Mouse (Mus musculus) heart, embryonic 15.5 days (tissue): Measurements from ENCODE around the gene Wdr46. TPM values are rescaled to one million over a fixed set of nuclear protein-coding genes. Genes with fewer than 3 reads are reported as not detected.
"Not testable (repeated sequence)": the region's sequence is repeated elsewhere in the genome, so short reads cannot be mapped to it uniquely, and the experiment has no call there.

Source experiments
- ATAC-seq: fragments of 200-750 bp; cut with Nextera tagmentation; replicated peaks from 2 replicates; pipeline ENCODE4 v1.8.0; 2017; ENCODE audit warnings: low read depth, moderate TSS enrichment; ENCODE audit not compliant: insufficient number of reproducible peaks, insufficient read depth, low FRiP score
- H3K27ac ChIP-seq: fragments of 300-500 bp; sonication (generic); 2 replicates; pipeline ENCODE4 v1.5.1; 2015; ENCODE audit warnings: mild to moderate bottlenecking, inconsistent platforms
- H3K27me3 ChIP-seq: fragments of 300-500 bp; sonication (generic); 2 replicates; pipeline ENCODE4 v1.6.1; 2015; ENCODE audit warnings: inconsistent platforms
- H3K36me3 ChIP-seq: fragments of 300-500 bp; sonication (generic); 2 replicates; pipeline ENCODE4 v1.6.1; 2015; ENCODE audit warnings: mild to moderate bottlenecking, inconsistent platforms
- H3K4me1 ChIP-seq: fragments of 300-500 bp; sonication (generic); replicated peaks from 2 replicates; pipeline ENCODE4 v1.6.1; 2015; ENCODE audit warnings: inconsistent platforms
- H3K4me2 ChIP-seq: fragments of 300-500 bp; sonication (generic); 2 replicates; pipeline ENCODE4 v1.6.1; 2015; ENCODE audit warnings: inconsistent platforms, mild to moderate bottlenecking, moderate library complexity
- H3K4me3 ChIP-seq: fragments of 300-500 bp; sonication (generic); 2 replicates; pipeline ENCODE4 v1.5.1; 2015; ENCODE audit warnings: mild to moderate bottlenecking, inconsistent platforms
- H3K9ac ChIP-seq: fragments of 300-500 bp; sonication (generic); 2 replicates; pipeline ENCODE4 v1.6.1; 2015; ENCODE audit warnings: mild to moderate bottlenecking, inconsistent platforms
- H3K9me3 ChIP-seq: fragments of 300-500 bp; sonication (generic); replicated peaks from 2 replicates; pipeline ENCODE4 v1.6.1; 2016; ENCODE audit warnings: inconsistent platforms
- WGBS: fragments of 180-500 bp; shearing (Covaris S2); methylation state at CpG from one replicate; pipeline ENCODE4 v1.1.7; 2015; ENCODE audit warnings: mixed read lengths; 5-methylcytosine and 5-hydroxymethylcytosine counted together
- polyA plus RNA-seq: library from polyadenylated mRNA; unstranded; fragments of >200 nt; fragmentation: Nextera tagmentation; extraction: Ambion mirVana; gene quantifications from 2 replicates; pipeline ENCODE4 v1.2.1, GENCODE M21; 2015

Gene Wdr46
- polyA plus RNA-seq, 1 experiment from 2014 or later: 16.3 TPM

- ATAC-seq: no peak
- peaks cover 38% of the 10 kb centered on the region for H3K36me3 ChIP-seq
- WGBS: 87% methylated on average over 22 of the region's 22 CpGs
Measured at GRCm38 (mm10) chr17:33948090-33948904, 7.8 kb downstream of the Wdr46 start.

GRCm38 (mm10) chr17:33948905-33949537 lies 8.6 kb downstream of the Wdr46 start:
- no peak for ATAC-seq
- H3K27ac ChIP-seq: no peak overlapping the region
- H3K4me3 ChIP-seq: no peak overlapping the region
- no peaks in the 10 kb centered on the region for H3K27me3 ChIP-seq
- no peak overlapping the region for H3K9ac ChIP-seq
- WGBS: 88% methylated on average over 19 of the region's 19 CpGs
- H3K9me3 ChIP-seq: no peaks in the 10 kb centered on the region
- peaks cover 45% of the 10 kb centered on the region for H3K4me1 ChIP-seq
- peaks cover 42% of the 10 kb centered on the region for H3K36me3 ChIP-seq
- no peak overlapping the region for H3K4me2 ChIP-seq

More at GRCm38 (mm10) chr17:33948090-33948904, 7.8 kb downstream of the Wdr46 start:
- no peak overlapping the region for H3K27ac ChIP-seq
- no peaks in the 10 kb centered on the region for H3K27me3 ChIP-seq
- no peaks in the 10 kb centered on the region for H3K9me3 ChIP-seq
- H3K4me3 ChIP-seq: no peak overlapping the region
- no peak overlapping the region for H3K4me2 ChIP-seq
- peaks cover 38% of the 10 kb centered on the region for H3K4me1 ChIP-seq
- no peak overlapping the region for H3K9ac ChIP-seq

GRCm38 (mm10) chr17:33950131-33950625 lies 9.7 kb downstream of the Wdr46 start:
- peak overlapping the region; percentile 73 for H3K9ac ChIP-seq
- peaks cover 38% of the 10 kb centered on the region for H3K36me3 ChIP-seq
- ATAC-seq: no peak
- peak overlapping the region; percentile 61 for H3K4me3 ChIP-seq
- H3K9me3 ChIP-seq: no peaks in the 10 kb centered on the region
- peak overlapping the region; percentile 89; the same call in 1 of the 2 replicates for H3K27ac ChIP-seq
- peak overlapping the region; percentile 97 for H3K4me2 ChIP-seq
- peaks cover 53% of the 10 kb centered on the region for H3K4me1 ChIP-seq
- 69% methylated on average over 10 of the region's 10 CpGs for WGBS
- H3K27me3 ChIP-seq: no peaks in the 10 kb centered on the region

DNA sequence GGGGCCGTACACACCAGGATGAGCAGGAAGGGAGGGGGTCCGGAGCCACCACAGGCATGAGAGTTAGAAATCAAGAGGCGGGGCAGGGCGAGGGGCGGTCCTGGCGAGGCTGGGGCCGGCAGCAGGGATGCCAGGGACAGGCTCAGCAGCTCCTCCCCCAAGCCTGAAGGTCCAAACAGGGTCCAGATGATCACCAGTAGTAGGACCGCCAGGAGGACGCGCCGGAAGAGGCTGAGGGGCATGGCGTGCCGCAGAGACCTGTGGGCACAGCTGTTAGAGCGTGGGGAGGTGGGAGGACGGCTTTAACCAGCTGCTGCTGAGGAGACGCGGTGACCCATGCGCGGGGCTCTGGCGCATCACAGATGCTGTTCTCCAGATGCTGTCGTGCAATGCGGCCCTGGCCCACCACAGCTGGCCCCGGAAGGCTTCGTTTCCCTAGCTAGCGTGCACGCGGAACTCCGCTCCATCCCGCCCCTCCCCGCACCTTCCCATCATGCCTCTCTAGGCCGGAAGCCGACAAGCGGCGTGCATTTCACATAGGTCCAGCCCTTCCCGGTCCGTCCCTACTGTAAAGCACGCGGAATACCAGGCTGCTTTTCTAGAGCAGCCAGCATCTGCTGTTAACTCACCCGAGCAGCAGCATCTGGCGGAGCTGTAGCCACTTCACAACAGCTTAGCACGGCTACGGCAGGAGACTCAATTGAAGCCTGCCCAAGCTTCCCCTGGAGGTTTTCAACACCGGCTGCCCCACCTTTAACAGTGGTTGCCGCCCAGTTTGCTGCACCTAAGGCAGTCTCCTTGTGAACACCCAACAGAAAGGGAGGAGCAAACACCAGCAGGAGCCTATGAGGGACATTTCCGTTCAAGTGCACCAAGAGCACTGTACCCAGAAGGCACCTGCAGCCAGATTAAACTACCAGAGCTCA lies 10.8 kb downstream of the Wdr46 start, which contains the start of gene B3galt4:
TSS of gene B3galt4 (minus strand) at position 468 of the 926 bp plus-strand sequence.
- WGBS: 1% methylated on average over 45 of the region's 45 CpGs
- Histone ChIP-seq H3K4me3 (peak within 1 kb of the TSS; percentile 61), H3K4me2 (peak within 1 kb of the TSS; percentile 97), H3K27me3 (no peaks in the 10 kb centered on the region), H3K27ac (peak within 1 kb of the TSS; percentile 89), H3K9me3 (no peaks in the 10 kb centered on the region), H3K36me3 (peaks cover 27% of the 10 kb centered on the region), H3K9ac (peak within 1 kb of the TSS; percentile 73), H3K4me1 (peaks cover 53% of the 10 kb centered on the region)
- peak; percentile 68 for ATAC-seq

GRCm38 (mm10) chr17:33952015-33952414 lies 11.6 kb downstream of the Wdr46 start:
- peak overlapping the region; percentile 61 for H3K4me3 ChIP-seq
- ATAC-seq, H3K27me3 ChIP-seq, H3K9ac ChIP-seq, H3K27ac ChIP-seq, H3K9me3 ChIP-seq: not testable (repeated sequence)
- peaks cover 58% of the 10 kb centered on the region for H3K4me1 ChIP-seq
- H3K4me2 ChIP-seq: peak overlapping the region; percentile 97
- H3K36me3 ChIP-seq: peaks cover 25% of the 10 kb centered on the region
- 82% methylated on average over 13 of the region's 13 CpGs for WGBS

DNA sequence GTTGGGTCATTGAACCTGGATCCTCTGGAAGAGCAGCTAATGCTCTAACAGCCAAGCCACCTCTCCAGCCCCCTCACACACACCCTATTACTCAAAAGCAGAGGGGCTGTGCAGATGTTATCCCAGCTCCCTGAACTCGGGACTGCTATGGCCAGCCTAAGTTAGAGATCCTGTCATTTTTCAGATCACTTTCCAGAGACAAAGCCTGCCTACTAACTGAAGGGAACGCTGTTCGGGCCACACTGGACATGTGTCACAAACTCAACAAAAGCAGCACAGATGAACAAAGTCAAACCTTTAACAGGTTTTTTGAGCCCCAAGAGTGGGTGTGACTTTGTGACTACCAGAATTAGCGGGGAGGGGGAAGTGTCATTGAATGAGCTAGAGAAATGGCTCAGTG lies 12.4 kb downstream of the Wdr46 start:
- WGBS: 81% methylated on average over 4 of the region's 4 CpGs
- Histone ChIP-seq H3K27ac (no peak overlapping the region), H3K27me3 (no peaks in the 10 kb centered on the region), H3K9me3 (no peaks in the 10 kb centered on the region), H3K4me3 (no peak overlapping the region), H3K4me2 (0 out of 2 replicates have a peak overlapping the region, but pooled peaks have one; percentile 2), H3K4me1 (peaks cover 58% of the 10 kb centered on the region), H3K36me3 (peaks cover 25% of the 10 kb centered on the region), H3K9ac (no peak overlapping the region)
- no peak for ATAC-seq

- 79% methylated on average over 3 of the region's 3 CpGs for WGBS
- Histone ChIP-seq H3K4me1 (peaks cover 58% of the 10 kb centered on the region), H3K27me3 (no peaks in the 10 kb centered on the region), H3K4me2 (peak overlapping the region; percentile 72; the same call in 1 of the 2 replicates), H3K27ac (no peak overlapping the region), H3K4me3 (no peak overlapping the region), H3K9ac (no peak overlapping the region), H3K36me3 (peaks cover 25% of the 10 kb centered on the region), H3K9me3 (no peaks in the 10 kb centered on the region)
- no peak for ATAC-seq
Measured at GRCm38 (mm10) chr17:33953310-33953709, 12.8 kb downstream of the Wdr46 start.

DNA sequence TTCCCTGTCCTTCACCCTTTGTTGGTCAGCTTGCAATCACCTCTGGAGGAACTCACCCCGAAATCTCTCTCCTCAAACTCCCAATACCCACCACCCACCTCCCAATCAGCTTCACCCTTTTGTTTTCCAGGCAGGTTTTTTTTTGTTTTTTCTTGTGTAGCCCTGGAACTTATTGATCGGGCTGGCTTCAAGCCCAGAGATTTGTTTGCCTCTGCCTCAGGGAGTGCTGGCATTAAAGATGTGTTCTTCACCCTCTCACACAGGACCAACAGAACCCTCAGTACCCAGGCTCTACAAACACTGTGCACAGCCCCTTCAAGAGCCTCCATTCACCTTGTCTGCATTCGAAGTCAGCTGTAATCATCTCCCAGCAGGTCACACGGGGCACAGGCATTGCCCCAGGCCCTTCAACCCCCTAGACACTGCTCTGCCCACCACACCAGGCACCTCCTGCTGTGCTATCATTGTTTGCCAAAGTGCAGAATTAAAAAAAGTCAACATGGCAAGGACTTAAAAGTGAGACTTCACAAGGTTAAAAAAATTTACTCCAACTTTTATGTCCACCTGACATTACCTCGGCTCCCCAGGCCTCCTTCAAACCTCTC lies 13.6 kb downstream of the Wdr46 start:
- ATAC-seq: no peak
- 36% methylated on average over 5 of the region's 5 CpGs for whole genome bisulfite sequencing
- Histone ChIP-seq H3K9ac (peak overlapping the region; percentile 91), H3K4me1 (peaks cover 58% of the 10 kb centered on the region), H3K36me3 (peaks cover 31% of the 10 kb centered on the region), H3K27me3 (no peaks in the 10 kb centered on the region), H3K9me3 (no peaks in the 10 kb centered on the region), H3K4me2 (peak overlapping the region; percentile 72), H3K4me3 (peak overlapping the region; percentile 84), H3K27ac (peak overlapping the region; percentile 86; the same call in 1 of the 2 replicates)

DNA sequence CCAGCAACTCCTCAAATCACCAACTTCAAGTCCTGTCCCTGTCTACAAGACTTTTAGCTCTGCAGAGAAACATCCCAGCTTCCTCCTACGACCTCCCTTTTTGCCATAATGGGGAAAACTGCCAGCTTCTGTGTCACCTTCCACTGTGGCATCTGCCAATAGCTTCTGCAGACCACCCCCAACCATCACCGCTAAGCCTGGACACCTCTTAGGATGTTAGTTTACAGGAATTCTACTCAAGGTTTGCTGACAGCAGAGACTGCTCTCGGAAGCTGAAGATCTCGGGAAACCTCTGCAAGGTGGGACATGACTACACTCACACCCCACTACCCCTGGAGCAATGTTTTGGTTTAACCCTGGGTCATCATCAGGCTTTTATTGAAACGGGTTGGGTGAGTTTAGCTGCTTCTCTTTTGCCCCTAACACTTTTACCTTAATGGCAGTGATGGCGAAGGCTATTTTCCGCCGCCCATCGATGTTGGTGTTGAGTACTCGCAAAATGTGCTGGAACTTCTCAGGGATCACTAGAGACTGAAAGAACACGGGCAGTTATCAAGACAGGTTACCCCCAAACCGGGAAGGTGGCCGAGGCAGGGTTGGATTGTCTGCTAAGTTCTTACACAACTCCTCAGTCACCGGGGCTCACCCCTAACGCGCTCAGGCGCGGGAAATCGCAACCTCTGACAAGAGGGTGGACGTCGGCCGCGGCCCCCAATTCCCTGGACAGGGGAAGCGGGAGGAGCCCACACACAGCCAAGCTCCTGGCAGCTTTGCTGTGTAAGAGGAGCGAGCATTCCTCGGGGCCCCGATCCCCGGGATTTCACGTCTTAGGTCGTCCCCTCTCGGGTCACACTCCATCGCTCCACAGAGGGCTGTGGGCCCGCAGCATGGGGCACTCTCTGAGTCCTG lies 14.4 kb downstream of the Wdr46 start:
- Histone ChIP-seq H3K27me3 (no peaks in the 10 kb centered on the region), H3K4me3 (peak overlapping the region; percentile 84), H3K9ac (peak overlapping the region; percentile 91), H3K27ac (peak overlapping the region; percentile 86), H3K36me3 (peaks cover 40% of the 10 kb centered on the region), H3K4me2 (peak overlapping the region; percentile 72), H3K9me3 (no peaks in the 10 kb centered on the region), H3K4me1 (peaks cover 52% of the 10 kb centered on the region)
- ATAC-seq: peak; percentile 25
- under 1% methylated on average over 33 of the region's 33 CpGs for WGBS
